Mouse (Mus musculus) embryo, embryonic 10.5 days (tissue): ENCODE results near the gene Med17.

Source experiments
- DNase-seq: peaks from one replicate; pipeline ENCODE4 v3.0.0-alpha.2; 2015; ENCODE audit warnings: low spot score

Med17 gene

DNA sequence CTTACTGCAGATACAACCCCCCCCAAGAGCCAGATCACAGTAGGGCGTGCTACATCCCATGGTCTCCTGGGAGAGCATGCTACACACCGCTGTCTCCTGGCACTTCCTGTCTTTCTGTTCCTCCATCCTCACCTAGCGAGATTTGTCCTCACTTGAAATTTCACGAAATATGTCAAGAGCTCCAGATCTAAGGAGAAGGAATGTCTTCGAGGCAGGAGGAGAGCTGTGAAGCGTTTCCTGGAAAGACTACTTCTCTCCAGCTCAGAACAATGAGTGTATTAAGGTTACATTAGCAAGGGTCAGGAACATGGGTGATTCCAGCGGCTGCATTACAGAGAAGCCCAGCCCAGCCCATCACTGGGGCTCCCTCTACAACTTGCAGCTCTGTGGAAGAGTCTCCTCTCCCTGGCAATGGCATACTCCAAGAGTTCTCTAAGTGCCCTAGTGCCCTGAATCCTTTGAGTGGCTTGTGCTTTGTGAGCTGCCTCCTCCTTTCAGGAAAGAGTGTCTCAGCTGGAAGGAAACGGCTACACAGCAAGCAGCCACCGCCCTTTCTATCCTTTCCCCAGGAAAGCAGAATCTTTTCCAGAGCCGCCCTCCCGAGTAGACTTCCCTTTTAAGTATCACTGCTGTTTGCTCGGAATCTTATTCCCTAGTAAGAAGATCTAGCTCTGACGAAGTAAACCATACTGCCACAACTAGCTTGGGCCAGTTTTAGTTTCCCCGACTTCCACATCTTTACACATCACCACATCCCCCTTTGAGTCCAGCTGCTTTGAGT is 42.0 kb downstream of the Med17 start:
- no peak for DNase-seq

DNA sequence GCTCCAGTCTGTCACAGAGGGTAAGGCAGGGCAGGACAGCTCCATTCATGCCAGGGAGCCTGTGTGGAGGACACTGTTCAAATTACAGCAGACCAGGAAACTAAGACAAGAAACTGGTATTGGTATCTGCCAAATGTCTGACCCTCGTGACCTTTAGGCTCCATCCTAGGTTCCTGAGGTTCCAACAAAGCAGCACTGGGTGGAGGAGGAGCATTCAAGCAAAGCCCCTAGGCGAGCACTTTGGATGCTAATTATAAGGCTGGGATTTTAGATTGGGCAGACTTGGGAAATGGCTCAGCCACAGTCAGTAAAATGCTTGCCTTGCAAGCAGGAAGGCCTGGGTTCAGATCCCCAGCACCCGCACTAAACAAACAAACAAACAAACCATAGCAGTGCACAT is 43.7 kb downstream of the Med17 start:
- no peak for DNase-seq

DNA sequence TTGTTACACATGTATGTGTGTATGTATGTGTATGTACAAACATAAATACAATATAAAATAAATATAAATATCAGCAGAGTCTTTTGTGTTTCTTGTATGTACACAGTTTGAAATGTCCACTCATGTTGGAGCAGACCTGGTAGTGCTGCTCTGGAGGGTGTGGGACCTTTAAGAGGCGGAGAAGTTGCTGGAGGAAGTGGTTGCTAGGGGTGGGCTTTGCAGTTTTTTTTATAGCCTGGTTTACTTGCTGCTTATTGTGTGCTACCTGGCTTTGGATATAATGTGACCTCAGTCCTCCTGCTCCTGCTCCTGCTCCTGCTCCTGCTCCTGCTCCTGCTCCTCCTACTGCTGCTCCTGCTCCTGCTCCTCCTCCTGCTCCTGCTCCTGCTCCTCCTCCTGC is 46.1 kb downstream of the Med17 start:
- no peak for DNase-seq

DNA sequence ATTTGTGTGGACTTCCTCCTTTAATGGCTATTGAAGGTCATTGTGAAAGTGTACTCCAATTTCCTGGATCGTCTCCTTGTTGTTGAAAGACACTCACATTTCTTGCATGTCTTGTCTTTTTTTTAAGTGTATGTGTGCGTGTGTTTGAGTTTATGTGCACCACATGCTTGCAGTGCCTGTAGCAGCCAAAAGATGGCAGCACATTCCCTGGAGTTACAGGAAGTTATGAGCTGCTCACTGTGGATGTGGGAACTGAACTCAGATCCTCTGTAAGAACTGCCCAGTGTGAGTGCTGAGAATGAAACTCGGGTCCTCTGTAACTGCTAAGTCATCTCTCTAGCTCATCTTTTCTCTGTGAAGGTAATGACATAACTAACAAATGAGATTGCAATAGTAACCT is 47.3 kb downstream of the Med17 start:
- no peak for DNase-seq

DNA sequence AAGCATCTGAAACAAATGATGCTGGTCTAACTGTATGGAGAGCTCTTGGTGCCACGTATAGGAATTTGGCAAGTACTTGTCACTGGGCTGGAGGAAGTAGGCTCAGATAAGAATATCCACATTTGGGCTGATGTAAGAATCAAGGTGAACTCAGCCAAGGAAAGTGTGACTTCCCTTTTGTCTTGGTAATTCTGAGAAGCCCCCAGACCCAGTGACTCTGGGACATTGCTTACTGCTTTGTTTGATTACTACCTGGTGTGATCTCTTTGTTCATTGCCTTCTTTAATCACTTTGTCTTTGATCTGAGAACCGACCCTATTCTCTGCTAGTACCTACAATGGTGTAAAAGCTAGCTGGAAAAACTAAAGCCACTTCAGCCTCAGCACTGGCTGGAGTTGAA is 54.8 kb downstream of the Med17 start:
- DNase-seq, result no peak

DNA sequence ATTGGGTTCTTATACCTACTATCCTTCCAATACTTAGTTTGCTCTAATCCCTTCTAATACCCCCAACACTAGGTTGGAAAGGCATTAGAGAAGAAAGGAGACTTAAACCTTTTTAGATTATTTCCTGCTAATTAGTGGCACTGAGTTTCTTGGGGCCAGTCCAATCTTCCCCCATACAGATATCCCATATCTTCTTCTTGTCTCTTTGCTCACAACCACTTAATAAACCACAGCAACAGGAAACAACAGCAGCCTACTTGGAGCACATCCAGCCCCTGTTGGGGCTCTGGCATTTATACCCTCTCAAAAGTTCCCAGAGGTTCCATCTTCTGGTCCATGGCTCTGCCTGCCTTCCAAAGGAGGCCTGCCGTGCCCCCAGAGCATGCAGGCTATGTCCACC is 66.0 kb downstream of the Med17 start:
- DNase-seq, result no peak

DNA sequence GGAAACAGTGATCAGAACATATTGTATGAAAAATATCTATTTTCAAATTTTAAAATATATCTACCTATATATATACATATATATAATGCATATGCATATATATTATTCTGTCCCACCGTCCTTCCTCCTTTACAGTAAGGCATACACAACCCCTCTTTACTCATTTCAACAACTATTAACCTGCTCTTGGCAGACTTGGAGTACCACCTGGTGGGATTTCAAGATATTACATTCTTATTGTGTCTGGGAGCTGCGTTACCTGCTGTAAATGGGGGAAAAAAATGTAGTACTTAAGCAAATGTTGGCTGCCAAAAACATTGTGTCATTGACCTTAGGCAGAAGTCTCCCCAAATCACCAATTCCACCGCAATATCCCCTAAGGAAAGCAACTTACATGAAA is 67.9 kb downstream of the Med17 start:
- no peak for DNase-seq
